Mouse (Mus musculus): ENCODE measurements around the gene Meis2. TPM values are rescaled to one million over a fixed set of nuclear protein-coding genes. Genes with fewer than 3 reads are reported as not detected.

Gene Meis2
- polyA plus RNA-seq, 1 experiment: 1.4 TPM

- peaks cover 3% of the 10 kb centered on the region for H3K27me3 ChIP-seq (ENCODE audit: control insufficient read depth, insufficient read depth, low read length)
- H3K36me3 ChIP-seq (ENCODE audit: control insufficient read depth, insufficient read depth, low read length): no peaks in the 10 kb centered on the region
- TF ChIP-seq CTCF (IDR thresholded peaks at IDR 0.05; ENCODE audit: control insufficient read depth, insufficient read depth, insufficient replicate concordance, low read depth, low read length): no peak
- no peak for TF ChIP-seq POLR2A (IDR thresholded peaks at IDR 0.05; ENCODE audit: control insufficient read depth, low read depth, low read length)
- H3K4me3 ChIP-seq (ENCODE audit: control insufficient read depth, low read depth, low read length): peak overlapping the region; percentile 13
- no peak overlapping the region for H3K27ac ChIP-seq (ENCODE audit: control insufficient read depth, insufficient read depth, low read depth, low read length)
- H3K4me1 ChIP-seq (ENCODE audit: control insufficient read depth, insufficient read depth, low read length): peaks cover 11% of the 10 kb centered on the region
These were observed 204.9 kb downstream of the Meis2 start for GRCm38 (mm10) chr2:115860600-115861347.

DNA sequence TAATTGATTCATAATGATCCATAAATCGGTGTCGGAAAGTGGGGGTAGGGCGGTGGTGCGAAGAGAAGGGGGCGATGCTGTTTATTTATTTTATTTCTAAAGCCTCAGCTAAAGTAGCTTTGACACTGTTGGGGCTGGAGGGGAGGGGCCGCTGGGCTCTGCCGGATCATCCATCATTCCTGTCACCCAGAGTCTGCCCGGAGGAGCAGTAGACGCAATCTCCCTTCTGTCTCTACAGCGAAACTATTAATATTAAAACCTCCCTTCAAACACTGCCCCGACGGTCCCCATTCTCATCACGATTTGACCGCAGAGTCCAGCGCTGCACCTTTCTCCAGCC, 205.5 kb downstream of the Meis2 start:
- H3K27ac ChIP-seq (ENCODE audit: control insufficient read depth, insufficient read depth, low read depth, low read length): no peak overlapping the region
- H3K4me1 ChIP-seq (ENCODE audit: control insufficient read depth, insufficient read depth, low read length): peaks cover 11% of the 10 kb centered on the region

GRCm38 (mm10) chr2:115859371-115860140, 206.1 kb downstream of the Meis2 start:
- Histone ChIP-seq H3K36me3 (ENCODE audit: control insufficient read depth, insufficient read depth, low read length) (no peaks in the 10 kb centered on the region), H3K4me3 (ENCODE audit: control insufficient read depth, low read depth, low read length) (no peak overlapping the region; the same call in 1 of the 2 replicates), H3K4me1 (ENCODE audit: control insufficient read depth, insufficient read depth, low read length) (peaks cover 14% of the 10 kb centered on the region), H3K27me3 (ENCODE audit: control insufficient read depth, insufficient read depth, low read length) (peaks cover 3% of the 10 kb centered on the region), H3K27ac (ENCODE audit: control insufficient read depth, insufficient read depth, low read depth, low read length) (no peak overlapping the region)
- TF ChIP-seq POLR2A (IDR thresholded peaks at IDR 0.05; ENCODE audit: control insufficient read depth, low read depth, low read length) (no peak), CTCF (IDR thresholded peaks at IDR 0.05; ENCODE audit: control insufficient read depth, insufficient read depth, insufficient replicate concordance, low read depth, low read length) (no peak)

More for the DNA sequence above, 205.5 kb downstream of the Meis2 start:
- no peak overlapping the region for H3K4me3 ChIP-seq (ENCODE audit: control insufficient read depth, low read depth, low read length)
- H3K36me3 ChIP-seq (ENCODE audit: control insufficient read depth, insufficient read depth, low read length): no peaks in the 10 kb centered on the region
- peaks cover 3% of the 10 kb centered on the region for H3K27me3 ChIP-seq (ENCODE audit: control insufficient read depth, insufficient read depth, low read length)
- TF ChIP-seq POLR2A (IDR thresholded peaks at IDR 0.05; ENCODE audit: control insufficient read depth, low read depth, low read length) (no peak), CTCF (IDR thresholded peaks at IDR 0.05; ENCODE audit: control insufficient read depth, insufficient read depth, insufficient replicate concordance, low read depth, low read length) (no peak)

- Histone ChIP-seq H3K4me1 (ENCODE audit: control insufficient read depth, insufficient read depth, low read length) (peaks cover 14% of the 10 kb centered on the region), H3K27me3 (ENCODE audit: control insufficient read depth, insufficient read depth, low read length) (peaks cover 5% of the 10 kb centered on the region), H3K4me3 (ENCODE audit: control insufficient read depth, low read depth, low read length) (no peak overlapping the region), H3K36me3 (ENCODE audit: control insufficient read depth, insufficient read depth, low read length) (no peaks in the 10 kb centered on the region), H3K27ac (ENCODE audit: control insufficient read depth, insufficient read depth, low read depth, low read length) (no peak overlapping the region)
- TF ChIP-seq POLR2A (IDR thresholded peaks at IDR 0.05; ENCODE audit: control insufficient read depth, low read depth, low read length): no peak
- no peak for TF ChIP-seq CTCF (IDR thresholded peaks at IDR 0.05; ENCODE audit: control insufficient read depth, insufficient read depth, insufficient replicate concordance, low read depth, low read length)
These were observed 206.7 kb downstream of the Meis2 start for GRCm38 (mm10) chr2:115858927-115859326.

- Histone ChIP-seq H3K4me1 (ENCODE audit: control insufficient read depth, insufficient read depth, low read length) (peaks cover 14% of the 10 kb centered on the region), H3K27me3 (ENCODE audit: control insufficient read depth, insufficient read depth, low read length) (peaks cover 5% of the 10 kb centered on the region), H3K36me3 (ENCODE audit: control insufficient read depth, insufficient read depth, low read length) (no peaks in the 10 kb centered on the region), H3K27ac (ENCODE audit: control insufficient read depth, insufficient read depth, low read depth, low read length) (no peak overlapping the region), H3K4me3 (ENCODE audit: control insufficient read depth, low read depth, low read length) (no peak overlapping the region)
- no peak for TF ChIP-seq CTCF (IDR thresholded peaks at IDR 0.05; ENCODE audit: control insufficient read depth, insufficient read depth, insufficient replicate concordance, low read depth, low read length)
- TF ChIP-seq POLR2A (IDR thresholded peaks at IDR 0.05; ENCODE audit: control insufficient read depth, low read depth, low read length): no peak
These were observed 207.4 kb downstream of the Meis2 start for GRCm38 (mm10) chr2:115858246-115858645.

GRCm38 (mm10) chr2:115857123-115858080, 208.2 kb downstream of the Meis2 start:
- TF ChIP-seq CTCF (IDR thresholded peaks at IDR 0.05; ENCODE audit: control insufficient read depth, insufficient read depth, insufficient replicate concordance, low read depth, low read length): no peak
- TF ChIP-seq POLR2A (IDR thresholded peaks at IDR 0.05; ENCODE audit: control insufficient read depth, low read depth, low read length): no peak
- Histone ChIP-seq H3K4me1 (ENCODE audit: control insufficient read depth, insufficient read depth, low read length) (peaks cover 20% of the 10 kb centered on the region), H3K27ac (ENCODE audit: control insufficient read depth, insufficient read depth, low read depth, low read length) (no peak overlapping the region), H3K36me3 (ENCODE audit: control insufficient read depth, insufficient read depth, low read length) (no peaks in the 10 kb centered on the region), H3K4me3 (ENCODE audit: control insufficient read depth, low read depth, low read length) (no peak overlapping the region), H3K27me3 (ENCODE audit: control insufficient read depth, insufficient read depth, low read length) (peaks cover 5% of the 10 kb centered on the region)
